Mouse (Mus musculus): Measurements from ENCODE around the gene Plekhg5.
A peak's percentile ranks its signal among the peaks of the same experiment; 100 is the strongest.

Gene Plekhg5

DNA sequence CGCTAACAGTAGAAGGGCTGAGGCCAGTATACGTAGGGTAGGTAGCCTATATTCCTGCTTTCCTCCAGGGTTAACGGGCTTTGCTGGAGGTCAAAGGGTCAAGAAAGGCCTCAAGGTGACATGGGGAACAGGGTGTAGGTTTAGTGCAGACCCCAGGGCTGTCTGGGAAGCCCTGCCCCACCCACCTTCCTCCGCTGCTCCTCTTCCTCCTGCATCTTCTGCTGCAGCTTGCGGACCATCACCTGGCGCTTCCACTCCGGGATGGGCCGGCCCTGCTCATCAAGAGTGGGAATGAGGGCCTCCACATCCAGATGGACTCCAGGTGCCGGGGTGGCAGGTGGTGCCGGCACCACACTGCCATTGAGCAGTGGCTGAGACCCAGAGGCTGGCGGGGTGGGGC lies 55.6 kb downstream of the Plekhg5 start:
- DNase-seq: no peak

- DNase-seq: no peak
These were observed 56.5 kb downstream of the Plekhg5 start for GRCm38 (mm10) chr4:152128784-152129183.

- no peak for DNase-seq
These were observed 57.2 kb downstream of the Plekhg5 start for GRCm38 (mm10) chr4:152129395-152129930.

GRCm38 (mm10) chr4:152130771-152131653 lies 58.7 kb downstream of the Plekhg5 start:
- peak; percentile 75 for DNase-seq

GRCm38 (mm10) chr4:152131809-152132771 lies 59.8 kb downstream of the Plekhg5 start:
- no peak for DNase-seq

- no peak for DNase-seq
These were observed 60.5 kb downstream of the Plekhg5 start for GRCm38 (mm10) chr4:152132772-152133169.

- no peak for DNase-seq
These were observed 60.9 kb downstream of the Plekhg5 start for GRCm38 (mm10) chr4:152133213-152133612.

- DNase-seq: peak; percentile 66
These were observed 62.2 kb downstream of the Plekhg5 start for GRCm38 (mm10) chr4:152134507-152134906.

DNA sequence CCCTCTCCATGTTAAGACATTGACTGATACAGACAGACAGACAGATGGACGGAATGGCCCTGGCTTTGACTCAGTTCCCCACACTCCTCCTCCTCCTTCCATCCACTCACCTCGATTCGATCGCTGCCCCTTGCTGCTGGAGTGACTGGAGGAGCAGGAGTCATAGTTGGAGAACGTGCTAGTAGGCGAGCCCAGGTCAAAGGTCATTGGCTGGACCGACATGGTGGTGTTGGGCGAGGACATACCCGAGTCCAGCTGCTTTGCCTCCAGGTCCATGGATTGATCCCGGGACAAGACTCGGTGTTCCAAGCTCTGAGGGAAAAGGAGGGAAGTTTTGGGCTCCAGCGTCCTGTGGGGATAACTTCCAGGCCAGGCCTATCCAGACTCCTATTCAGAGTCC lies 63.1 kb downstream of the Plekhg5 start:
- DNase-seq: no peak

DNA sequence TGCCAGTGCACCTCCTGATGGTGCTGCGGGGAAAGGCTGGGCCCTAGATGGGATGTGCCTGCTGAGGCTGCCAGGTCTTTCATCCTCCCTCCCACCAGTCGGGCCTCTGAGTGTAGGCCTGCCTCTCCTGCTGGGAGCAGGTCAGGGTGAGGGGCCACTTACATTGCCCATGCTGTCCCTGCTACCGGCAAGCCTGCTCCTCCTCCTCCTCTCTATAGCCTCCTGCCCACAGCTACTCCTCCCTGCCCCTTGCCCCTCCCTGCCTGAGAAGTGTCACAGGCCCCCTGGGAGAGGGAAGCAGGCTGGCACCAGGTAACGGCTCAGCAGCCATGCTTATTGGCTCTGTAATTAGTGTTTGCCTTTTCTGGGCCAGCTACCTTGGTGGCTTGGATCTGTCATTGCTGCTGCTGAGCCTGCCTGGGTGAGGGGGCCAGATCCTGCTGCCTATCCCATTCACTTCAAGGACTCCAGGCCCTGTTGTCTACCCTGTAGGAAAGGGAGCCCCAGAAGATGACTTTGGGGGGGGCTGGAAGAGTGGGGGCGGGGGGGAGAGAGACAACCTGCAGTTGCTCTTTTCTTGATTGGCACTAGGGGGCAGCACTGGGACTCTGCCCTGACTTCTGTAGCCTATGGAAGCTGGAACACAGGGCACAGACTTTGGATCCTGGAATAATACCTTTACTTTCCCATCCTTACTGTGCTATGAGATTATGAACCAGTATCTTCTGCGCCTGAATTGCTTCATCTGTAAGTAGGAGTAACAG lies 64.0 kb downstream of the Plekhg5 start:
- no peak for DNase-seq

DNA sequence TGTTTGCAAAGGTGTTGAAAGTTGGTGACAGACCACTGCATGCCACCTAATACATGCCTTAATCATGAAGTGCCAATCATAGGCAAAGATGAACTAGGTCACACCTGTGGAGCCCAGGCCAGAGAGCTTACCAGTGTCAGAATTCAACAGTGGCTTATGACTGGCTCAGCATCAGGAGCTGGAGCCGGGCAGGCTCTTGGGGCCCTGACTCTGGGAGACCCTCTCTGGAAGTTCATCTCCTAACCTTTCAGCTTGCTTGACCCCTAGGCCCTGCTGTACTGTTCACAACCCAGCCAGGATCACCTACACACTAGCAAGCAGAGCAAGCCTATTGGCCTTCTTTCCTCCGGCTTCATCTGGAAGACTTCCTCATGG lies 64.6 kb downstream of the Plekhg5 start:
- no peak for DNase-seq

- peak; percentile 92 for DNase-seq
These were observed 66.4 kb downstream of the Plekhg5 start for GRCm38 (mm10) chr4:152138497-152139260.

GRCm38 (mm10) chr4:152140441-152140840 lies 68.1 kb downstream of the Plekhg5 start:
- DNase-seq: peak; percentile 63

- DNase-seq: no peak
These were observed 69.3 kb downstream of the Plekhg5 start for GRCm38 (mm10) chr4:152141521-152142135.

DNA sequence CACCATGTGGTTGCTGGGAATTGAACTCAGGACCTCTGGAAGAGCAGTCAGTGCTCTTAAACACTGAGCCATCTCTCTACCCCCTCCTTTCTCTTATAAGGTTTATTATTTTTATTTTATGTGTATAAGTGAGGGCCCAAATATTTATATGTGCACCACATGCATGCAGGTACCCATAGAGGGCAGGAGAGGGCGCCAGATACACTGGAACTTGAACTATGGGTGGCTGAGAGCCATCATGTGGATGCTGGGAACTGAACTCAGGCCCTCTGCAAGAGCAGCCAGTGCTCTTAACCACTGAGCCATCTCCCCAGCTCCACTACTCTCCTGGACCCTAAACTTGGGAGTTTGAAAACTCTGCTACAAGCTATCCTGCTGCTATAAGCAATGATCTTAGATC lies 71.3 kb downstream of the Plekhg5 start:
- DNase-seq: no peak

DNA sequence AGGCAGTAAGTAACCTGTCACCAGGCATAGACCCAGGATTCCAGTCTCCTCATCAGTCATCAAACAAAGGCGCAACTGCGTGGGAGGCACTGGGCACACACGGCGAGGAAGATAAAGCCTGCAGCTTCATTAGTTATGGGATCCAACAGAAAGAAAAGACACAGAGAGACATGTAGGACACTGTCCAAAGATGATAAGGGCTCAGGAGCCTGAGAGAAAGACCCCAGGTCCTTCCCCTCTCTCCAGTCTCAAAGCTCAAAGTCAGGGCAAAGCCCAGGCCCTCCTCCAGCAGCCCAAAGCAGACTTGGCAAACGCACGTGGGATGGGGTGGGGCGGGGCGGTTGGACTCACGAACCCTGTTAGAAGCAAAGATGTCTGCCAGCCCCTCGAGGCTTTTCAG lies 73.2 kb downstream of the Plekhg5 start:
- DNase-seq: no peak

- DNase-seq: no peak
These were observed 73.9 kb downstream of the Plekhg5 start for GRCm38 (mm10) chr4:152146033-152146827.

GRCm38 (mm10) chr4:152150546-152150945 lies 78.2 kb downstream of the Plekhg5 start:
- no peak for DNase-seq

DNA sequence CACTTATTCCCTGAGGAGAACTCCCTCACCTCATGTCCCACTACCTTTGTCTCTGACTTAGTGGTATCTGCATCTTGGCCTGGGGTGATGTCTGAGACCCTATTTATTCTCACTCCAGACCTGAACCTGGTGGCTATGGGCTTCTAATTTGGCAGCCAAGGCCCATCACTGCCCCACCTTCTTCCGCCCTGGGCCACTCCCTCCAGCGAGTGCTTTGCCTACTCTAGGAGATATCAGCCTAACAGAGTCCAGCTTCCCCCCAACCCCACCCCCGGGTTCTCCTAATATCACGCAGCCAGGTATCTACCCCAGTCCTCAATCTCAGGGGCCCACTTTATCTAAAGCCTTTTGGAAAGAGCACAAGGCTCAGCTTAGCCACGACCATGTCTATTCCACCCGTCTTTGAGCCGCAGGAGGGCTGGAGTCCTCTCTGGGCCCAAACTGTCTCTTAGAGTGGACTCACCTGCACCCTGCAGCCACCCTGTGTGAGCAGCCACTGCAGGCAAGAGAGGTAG lies 79.2 kb downstream of the Plekhg5 start:
- DNase-seq: no peak

- peak; percentile 74 for DNase-seq
These were observed 79.8 kb downstream of the Plekhg5 start, which contains the start of gene Espn for GRCm38 (mm10) chr4:152151966-152152544. Espn (minus strand) TSS chr4:152152371.
